Mouse (Mus musculus) testis, postnatal 10 days (tissue): ENCODE measurements around the gene Slc25a4.

ENCODE experiments used
- DNase-seq: peaks from one replicate; pipeline ENCODE4 v3.0.0; 2021; ENCODE audit warnings: low spot score

Gene Slc25a4

DNA sequence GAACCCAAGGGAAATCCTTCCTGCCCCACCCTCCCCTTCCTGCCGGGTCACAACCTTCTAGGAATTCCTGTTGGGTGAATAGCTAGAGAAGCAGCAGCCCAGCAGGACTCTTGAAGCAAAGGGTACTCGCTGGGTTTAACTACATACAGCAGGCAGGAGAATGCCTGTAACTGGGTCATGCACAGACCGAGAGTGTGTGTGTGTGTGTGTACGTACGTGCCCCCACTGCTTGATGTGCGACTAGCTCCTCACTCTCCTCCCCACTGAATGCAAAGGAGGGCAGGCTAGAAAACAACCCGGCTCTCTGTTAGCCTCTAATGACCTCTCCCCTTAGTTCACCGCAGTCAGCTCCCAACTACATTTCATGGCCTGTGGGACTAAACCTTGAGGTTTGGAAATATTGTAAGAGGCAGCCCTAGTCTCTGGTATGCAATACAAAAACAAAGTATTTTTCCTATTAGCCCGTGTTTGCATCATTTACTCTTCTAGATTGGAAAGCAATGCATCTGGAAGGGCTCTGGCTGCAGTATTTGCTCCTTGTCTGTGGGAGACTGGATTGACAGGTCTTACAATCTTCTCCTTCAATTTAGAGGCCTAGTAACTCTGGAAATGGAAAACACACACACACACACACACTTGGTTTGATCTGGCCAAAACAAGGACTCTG lies 6.0 kb downstream of the Slc25a4 start:
- DNase-seq, result no peak

DNA sequence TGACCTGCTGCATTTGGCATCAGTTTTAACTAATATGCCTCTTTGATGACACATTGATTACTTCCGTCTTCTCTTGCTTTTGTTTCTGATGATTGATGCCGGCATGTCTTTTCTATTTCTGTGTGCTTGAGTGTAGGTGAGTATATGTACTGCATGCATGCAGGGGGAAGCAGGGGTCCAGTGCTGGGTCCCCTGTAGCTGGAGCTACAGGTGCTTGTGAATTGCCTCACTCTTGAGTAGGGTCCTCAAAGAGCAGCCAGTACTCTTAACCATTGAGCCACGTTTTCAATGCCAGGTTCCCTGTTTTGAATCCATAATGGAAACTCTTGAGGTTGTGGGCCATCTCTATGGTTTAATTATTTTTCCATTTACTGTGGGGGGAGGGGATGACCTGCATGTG lies 6.8 kb downstream of the Slc25a4 start:
- DNase-seq, result no peak

DNA sequence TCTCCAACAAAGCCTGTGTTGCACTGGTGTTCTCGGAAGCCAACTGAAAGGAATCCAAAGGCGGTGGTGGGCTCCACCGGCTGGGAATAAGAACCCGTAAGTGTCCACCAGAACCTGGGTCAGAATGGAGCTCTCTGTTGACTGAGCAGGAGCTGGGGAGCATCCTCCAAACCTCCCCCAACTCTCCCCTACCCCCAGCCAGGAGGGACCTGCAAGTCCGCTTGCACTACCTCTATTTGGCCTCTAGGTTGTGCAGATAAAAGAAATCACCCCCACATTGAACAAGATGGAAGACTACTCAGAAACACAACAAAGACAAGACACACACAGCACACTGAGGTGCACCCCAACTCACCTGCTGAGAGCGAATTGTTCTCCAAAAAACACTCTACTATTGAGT lies 8.7 kb downstream of the Slc25a4 start:
- no peak for DNase-seq

DNA sequence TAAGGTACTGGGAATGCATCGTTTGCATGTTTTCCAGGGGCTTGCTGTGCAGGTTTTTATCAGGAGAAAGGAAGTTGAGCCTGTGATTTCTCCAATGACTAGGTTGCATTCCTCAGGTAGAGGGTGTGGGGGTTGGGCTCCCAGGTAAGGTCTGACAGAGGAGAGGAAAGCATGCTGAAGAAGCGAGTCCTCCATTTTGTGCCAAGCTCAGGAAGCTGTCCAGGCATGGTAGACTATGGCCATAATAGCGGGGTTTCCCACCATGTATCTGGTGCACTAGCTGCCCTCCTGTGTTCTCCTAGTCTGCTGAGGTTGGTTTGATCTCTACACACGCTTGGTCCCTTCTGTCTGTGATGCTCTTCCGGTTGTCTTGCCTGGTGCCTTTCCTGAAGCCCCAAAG lies 13.4 kb downstream of the Slc25a4 start:
- no peak for DNase-seq

DNA sequence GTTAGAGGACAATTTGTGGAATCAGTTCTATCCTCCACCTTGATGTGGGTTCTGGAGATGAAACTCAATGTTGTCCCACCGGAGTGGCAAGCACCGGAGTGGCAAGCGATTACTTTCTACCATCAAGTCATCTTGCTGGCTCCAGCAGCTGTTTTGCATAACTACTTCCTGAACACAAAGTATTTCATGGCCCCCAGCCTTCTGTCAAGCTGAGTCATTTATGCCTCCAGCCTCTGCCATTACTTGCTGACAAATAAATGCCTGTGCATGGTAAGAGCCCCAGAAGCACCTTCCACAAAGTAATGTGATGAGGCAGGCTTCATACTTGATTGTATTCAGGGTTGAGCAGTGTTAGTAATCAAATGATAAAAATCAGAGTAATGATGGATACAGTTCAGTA lies 14.2 kb downstream of the Slc25a4 start:
- DNase-seq, result no peak

DNA sequence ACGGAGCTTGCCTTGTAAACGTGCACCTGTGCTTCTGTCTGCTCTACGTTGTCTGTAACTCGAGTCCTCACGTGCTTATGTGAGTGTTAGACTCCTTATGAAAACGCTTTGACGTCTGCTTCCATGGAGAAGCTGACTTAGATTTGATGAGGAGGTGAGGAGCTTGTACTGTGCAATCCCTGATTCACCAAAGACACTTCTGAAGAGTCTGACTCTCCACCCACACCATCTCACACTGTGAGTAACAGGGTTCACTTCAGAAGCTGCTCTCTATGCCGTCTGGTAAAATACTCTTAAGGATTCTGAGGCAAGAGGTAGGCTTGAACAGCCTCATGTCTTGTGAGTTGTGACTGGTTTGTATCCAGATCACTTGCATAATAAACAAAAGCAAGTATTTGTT lies 18.0 kb downstream of the Slc25a4 start:
- DNase-seq, result no peak

DNA sequence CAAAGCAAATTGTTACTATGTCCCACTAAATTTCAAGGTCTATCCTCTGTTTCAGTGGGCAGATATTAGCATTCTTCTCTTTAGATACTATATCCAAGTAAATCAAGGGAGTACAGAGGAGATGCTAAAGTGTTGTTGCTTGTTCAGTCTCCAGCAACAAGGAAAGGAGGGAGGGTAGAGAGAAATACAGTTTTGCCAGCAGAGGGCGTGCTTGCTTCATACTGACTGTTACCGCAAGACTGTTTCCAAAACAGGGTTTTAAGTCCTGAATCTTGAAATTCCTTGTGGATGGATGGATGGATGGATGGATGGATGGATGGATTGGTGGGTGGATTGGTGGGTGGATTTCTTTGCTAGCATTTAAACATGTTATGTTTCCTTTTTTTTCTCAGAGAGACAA lies 25.7 kb downstream of the Slc25a4 start:
- DNase-seq, result peak; percentile 83

DNA sequence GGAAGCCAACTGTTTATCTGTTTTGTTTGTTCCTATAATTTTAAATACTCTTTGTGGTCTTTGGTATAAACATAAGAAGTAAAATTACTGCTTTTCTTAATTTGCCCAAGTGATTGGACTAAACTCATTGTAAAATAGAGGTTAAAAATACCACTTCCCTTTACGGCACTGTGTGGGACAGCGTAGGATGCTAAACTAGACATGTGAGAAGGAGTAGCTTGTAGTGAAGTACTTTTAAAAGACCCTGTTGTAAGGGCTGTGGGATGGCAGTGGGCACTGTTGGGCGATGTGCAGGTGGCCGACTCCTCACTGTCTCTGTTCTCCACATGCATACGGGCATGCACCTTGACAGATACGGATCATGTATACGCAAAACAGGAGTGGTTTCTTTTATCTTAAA lies 30.9 kb downstream of the Slc25a4 start:
- DNase-seq, result no peak

DNA sequence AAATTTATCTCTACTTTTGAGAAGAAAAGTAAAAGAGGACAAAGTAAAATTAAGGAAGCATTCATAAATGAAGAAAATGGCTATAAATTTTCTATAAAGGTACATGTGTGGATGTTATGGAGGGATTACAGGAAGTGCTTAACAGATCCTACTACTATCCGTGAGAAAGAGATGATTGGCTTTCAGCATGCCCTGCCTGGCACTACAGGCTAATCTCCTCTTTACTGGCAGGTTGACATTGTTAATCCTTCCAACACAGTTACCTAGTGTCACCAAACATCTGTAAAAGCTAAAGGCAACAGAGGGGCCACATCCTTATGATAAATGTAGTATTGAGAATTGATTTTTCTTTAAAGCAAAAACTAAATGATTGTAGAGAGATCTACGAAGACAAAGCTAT lies 37.4 kb downstream of the Slc25a4 start:
- DNase-seq, result no peak

DNA sequence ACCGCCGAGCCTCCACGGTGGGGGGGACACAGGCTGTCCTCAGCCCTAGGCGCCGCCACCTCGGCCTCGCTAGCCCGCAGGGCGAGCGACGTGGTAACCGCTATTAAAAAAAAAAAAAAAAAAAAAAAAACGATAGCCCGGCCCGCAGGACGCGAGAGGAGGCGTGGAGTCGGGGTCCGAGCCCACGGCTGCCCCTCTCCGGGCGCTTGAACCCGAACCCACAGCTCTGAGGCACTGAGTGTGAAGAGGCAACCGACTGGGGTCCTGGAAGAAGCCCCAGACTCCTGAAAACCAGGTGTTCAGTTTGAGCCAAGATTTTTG lies 47.3 kb downstream of the Slc25a4 start:
- DNase-seq, result no peak

DNA sequence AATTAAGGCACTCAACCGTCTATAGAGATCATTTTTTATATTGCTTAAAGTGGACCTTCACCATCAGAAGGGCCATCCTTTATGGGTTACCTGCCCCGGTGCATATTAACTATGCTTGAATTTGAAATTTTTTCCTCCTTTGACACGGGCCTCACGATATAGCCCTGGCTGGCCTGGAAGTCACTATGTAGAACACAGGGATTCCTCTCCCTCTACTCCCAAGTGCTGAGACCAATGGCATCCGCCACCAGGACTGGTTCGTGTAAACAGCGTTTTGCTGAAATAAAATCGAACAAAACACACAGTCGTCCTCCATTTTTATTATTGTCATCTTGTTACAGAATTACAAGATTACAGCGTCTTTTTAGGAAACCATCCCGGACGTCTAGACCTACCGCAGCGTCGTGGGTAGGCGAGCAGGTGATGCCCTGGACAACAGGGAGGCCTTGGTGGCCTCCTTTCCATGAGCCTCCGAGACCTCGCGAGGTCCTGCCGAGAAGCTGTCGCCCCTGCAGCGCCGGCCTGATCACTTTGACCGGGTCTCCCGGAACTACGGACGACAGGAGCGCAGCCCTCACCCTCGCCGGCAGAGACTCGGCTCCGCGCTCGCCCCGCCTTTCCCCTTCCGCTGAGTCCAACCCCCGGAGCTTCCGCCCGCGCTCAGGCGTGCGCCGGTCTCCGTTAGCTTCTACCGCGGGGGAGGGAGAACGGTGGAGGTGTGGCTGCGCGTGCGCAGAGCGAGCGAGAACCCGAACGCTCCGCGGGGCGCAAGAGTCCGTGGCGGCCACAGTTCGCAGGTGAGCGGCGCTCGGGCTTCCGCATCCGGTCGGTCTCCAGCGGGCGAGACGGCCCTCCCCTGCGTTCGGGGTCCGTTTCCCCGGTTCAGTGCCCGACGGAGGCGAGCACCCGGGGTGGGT lies 47.9 kb downstream of the Slc25a4 start:
- DNase-seq, result peak; percentile 96
